Mouse (Mus musculus): ENCODE measurements at regions not wholly inside any gene's neighbourhood (a gene's known extent, or its start where the extent isn't known, plus 50 kb on each side); places are given as distances from the start of the nearest gene placed in this dataset.

DNA sequence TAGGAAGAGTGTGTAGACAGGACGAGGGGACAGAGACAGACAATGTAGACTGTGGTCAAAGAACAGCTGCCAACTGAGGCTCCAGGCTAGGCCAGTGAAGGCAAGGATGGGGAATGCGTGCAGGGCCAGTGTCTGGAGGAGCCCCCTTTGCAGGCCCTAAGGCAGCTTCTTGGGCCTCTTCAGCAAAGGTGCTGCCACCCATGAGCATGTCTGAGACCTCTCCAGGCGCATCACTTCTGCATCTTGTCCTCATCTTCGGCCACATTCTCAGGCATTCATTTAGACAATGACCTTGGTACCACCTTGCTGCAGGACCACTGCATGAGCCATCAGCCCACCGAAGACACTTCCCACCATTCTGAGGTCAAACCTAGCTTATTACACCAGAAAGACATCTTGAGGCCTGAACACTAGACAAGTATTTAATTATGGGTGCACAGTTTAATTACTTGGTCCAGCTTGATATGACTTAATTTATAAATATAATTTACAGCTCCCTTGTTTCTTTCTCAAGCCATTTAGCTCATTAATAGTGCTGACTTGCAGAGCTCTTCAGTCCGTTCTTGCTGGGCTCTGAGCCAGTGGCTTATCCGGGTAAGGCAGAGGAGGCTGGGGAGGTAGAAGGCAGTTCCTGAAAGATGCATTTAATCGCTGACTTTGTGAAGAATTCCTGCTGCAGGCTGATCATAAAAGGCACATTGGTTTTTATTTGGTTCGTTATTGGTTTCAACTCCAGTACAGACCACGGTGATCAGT, 72.1 kb upstream of the Sesn3 start:
- Histone ChIP-seq H3K4me3 (ENCODE audit: low read depth, low read length) (no peak overlapping the region), H3K36me3 (ENCODE audit: control insufficient read depth, insufficient read depth, low read length) (no peaks in the 10 kb centered on the region), H3K27me3 (ENCODE audit: control insufficient read depth, insufficient read depth, low read length) (no peaks in the 10 kb centered on the region), H3K4me1 (ENCODE audit: control insufficient read depth, insufficient read depth, low read length) (peaks cover 35% of the 10 kb centered on the region), H3K4me2 (replicated peaks; ENCODE audit: low read depth, low read length) (no peak overlapping the region), H3K27ac (ENCODE audit: low read length) (peak overlapping the region; percentile 71; the same call in 1 of the 2 replicates), H3K9me3 (ENCODE audit: control insufficient read depth, low read depth, low read length) (no peaks in the 10 kb centered on the region), H3K9ac (replicated peaks; ENCODE audit: low read depth, low read length) (no peak overlapping the region)
- 63% methylated on average over 10 of the region's 10 CpGs for WGBS
- no peak for ATAC-seq (ENCODE audit: insufficient number of reproducible peaks, insufficient read depth, low FRiP score, low read depth)

DNA sequence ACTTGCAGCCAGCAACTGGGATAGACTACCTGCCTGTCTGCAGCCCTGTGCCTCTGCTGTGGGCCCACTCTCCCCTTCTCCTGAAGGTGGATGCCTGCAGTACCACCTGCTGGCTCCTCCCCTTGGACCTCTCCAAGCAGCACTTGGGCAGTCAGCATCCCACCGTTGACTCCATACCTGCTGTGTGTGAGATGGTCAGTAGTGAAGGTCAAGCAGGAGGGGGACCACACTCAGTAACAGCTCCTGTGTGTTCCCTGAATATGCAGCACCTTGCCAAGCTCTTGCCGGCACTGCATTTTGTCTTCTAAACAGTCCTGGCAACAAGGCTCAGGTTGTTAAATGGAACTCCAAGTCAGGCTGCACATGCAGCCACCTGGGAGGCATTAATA, 71.6 kb upstream of the Sesn3 start:
- Histone ChIP-seq H3K4me3 (ENCODE audit: low read depth, low read length) (no peak overlapping the region), H3K9ac (replicated peaks; ENCODE audit: low read depth, low read length) (no peak overlapping the region), H3K27ac (ENCODE audit: low read length) (peak overlapping the region; percentile 71; the same call in 1 of the 2 replicates), H3K4me2 (replicated peaks; ENCODE audit: low read depth, low read length) (no peak overlapping the region), H3K27me3 (ENCODE audit: control insufficient read depth, insufficient read depth, low read length) (no peaks in the 10 kb centered on the region), H3K9me3 (ENCODE audit: control insufficient read depth, low read depth, low read length) (no peaks in the 10 kb centered on the region), H3K4me1 (ENCODE audit: control insufficient read depth, insufficient read depth, low read length) (peaks cover 36% of the 10 kb centered on the region), H3K36me3 (ENCODE audit: control insufficient read depth, insufficient read depth, low read length) (no peaks in the 10 kb centered on the region)
- ATAC-seq (ENCODE audit: insufficient number of reproducible peaks, insufficient read depth, low FRiP score, low read depth), result no peak
- 47% methylated on average over 2 of the region's 2 CpGs for WGBS

DNA sequence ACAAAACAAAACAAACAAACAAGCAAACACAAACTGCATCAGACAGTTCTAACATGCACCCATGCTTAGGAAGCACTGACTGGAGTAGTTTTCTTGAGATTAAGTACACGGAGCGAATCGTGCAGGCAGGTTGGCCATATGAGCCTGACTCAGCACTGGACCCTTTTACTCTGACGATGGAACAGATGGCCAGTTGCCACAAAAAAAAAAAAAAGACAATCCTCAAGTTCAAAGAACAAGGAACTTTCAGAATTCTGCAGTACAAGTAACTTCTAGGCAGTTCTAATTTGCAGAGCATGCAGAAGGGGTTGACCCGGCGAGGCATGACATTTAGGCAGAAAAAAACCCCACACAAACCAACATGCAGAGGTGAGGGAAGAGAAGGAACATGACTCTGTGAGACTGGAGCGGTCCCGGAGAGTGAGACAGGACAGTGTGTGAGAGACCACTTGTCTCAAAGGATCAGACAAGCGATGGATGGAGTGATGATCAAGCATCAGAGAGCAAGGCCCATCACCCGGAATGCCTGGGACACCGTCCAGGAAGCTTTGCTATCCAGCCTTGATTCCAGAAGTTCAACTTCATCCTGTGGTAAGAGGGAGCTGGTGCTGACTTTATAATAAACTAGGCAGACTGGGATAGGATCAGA, 71.0 kb upstream of the Sesn3 start:
- ATAC-seq (ENCODE audit: insufficient number of reproducible peaks, insufficient read depth, low FRiP score, low read depth), result no peak; the same call in 1 of the 2 replicates
- Histone ChIP-seq H3K9ac (replicated peaks; ENCODE audit: low read depth, low read length) (no peak overlapping the region), H3K27ac (ENCODE audit: low read length) (peak overlapping the region; percentile 71; the same call in 1 of the 2 replicates), H3K9me3 (ENCODE audit: control insufficient read depth, low read depth, low read length) (no peaks in the 10 kb centered on the region), H3K4me3 (ENCODE audit: low read depth, low read length) (no peak overlapping the region), H3K27me3 (ENCODE audit: control insufficient read depth, insufficient read depth, low read length) (no peaks in the 10 kb centered on the region), H3K36me3 (ENCODE audit: control insufficient read depth, insufficient read depth, low read length) (no peaks in the 10 kb centered on the region), H3K4me1 (ENCODE audit: control insufficient read depth, insufficient read depth, low read length) (peaks cover 36% of the 10 kb centered on the region), H3K4me2 (replicated peaks; ENCODE audit: low read depth, low read length) (no peak overlapping the region)
- WGBS, result 62% methylated on average over 11 of the region's 11 CpGs

DNA sequence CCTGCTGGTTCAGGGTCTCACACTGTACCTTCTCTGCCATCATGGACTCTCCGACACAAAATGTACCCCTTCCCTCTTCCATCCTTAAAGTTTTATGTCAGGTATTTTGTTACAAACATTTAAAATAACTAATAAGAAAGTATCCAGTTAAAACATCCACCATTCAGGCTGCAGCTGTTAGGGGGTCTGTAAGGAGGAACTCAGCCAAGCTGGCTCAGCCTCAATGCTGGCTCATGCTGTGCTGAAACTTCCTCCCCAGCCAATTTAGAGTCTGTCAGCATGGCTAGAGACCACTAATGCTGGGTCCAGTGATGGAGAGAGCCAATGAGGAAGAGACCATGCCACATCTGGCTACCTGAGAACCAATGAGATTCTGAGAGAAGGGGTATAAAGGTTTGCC, 70.0 kb upstream of the Sesn3 start:
- Histone ChIP-seq H3K27ac (ENCODE audit: low read length) (no peak overlapping the region; the same call in 1 of the 2 replicates), H3K9me3 (ENCODE audit: control insufficient read depth, low read depth, low read length) (no peaks in the 10 kb centered on the region), H3K36me3 (ENCODE audit: control insufficient read depth, insufficient read depth, low read length) (no peaks in the 10 kb centered on the region), H3K9ac (replicated peaks; ENCODE audit: low read depth, low read length) (no peak overlapping the region), H3K4me2 (replicated peaks; ENCODE audit: low read depth, low read length) (no peak overlapping the region), H3K4me3 (ENCODE audit: low read depth, low read length) (no peak overlapping the region), H3K27me3 (ENCODE audit: control insufficient read depth, insufficient read depth, low read length) (no peaks in the 10 kb centered on the region), H3K4me1 (ENCODE audit: control insufficient read depth, insufficient read depth, low read length) (peaks cover 30% of the 10 kb centered on the region)
- no peak for ATAC-seq (ENCODE audit: insufficient number of reproducible peaks, insufficient read depth, low FRiP score, low read depth)
- 63% methylated on average over 1 of the region's 1 CpGs for WGBS

DNA sequence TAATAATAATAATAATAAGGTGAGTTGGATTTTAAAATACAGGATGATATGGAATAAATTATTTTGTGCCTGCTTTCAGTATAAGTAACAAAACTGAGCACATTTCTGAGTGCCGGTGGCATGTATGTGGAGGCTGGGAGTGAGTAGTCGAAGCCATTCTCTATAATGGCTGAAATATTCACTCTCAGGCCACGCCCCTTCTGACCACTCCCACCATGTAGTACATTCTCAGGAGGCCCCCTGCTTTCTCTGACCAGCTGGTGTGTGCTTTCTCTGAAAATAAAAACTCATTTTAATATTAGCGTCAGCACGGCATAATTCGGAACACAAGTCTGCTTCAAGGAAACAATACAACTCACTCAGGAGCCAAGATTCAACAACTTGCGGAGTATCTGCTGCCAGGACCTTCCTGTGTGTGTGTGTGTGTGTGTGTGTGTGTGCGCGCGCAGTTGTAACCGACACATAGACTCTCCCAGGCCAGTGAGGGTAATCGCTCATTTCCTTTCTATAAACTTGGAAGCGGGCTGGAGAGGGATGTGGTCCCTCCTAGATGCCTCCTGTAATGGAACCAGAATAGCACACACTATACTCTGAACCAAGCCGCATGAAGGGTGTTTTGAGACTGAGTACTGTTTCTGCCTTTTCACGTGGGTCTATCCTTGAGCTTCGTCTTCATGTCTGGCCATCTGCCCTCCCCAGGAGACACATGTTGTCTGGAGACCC, 67.9 kb upstream of the Sesn3 start:
- no peak overlapping the region for H3K9ac ChIP-seq (replicated peaks; ENCODE audit: low read depth, low read length)
- 74% methylated on average over 16 of the region's 16 CpGs for WGBS
- H3K9me3 ChIP-seq (ENCODE audit: control insufficient read depth, low read depth, low read length), result no peaks in the 10 kb centered on the region
- H3K27me3 ChIP-seq (ENCODE audit: control insufficient read depth, insufficient read depth, low read length), result no peaks in the 10 kb centered on the region
- H3K27ac ChIP-seq (ENCODE audit: low read length), result peak overlapping the region; percentile 55
- H3K36me3 ChIP-seq (ENCODE audit: control insufficient read depth, insufficient read depth, low read length), result no peaks in the 10 kb centered on the region
- no peak overlapping the region for H3K4me3 ChIP-seq (ENCODE audit: low read depth, low read length)
- ATAC-seq (ENCODE audit: insufficient number of reproducible peaks, insufficient read depth, low FRiP score, low read depth), result peak; percentile 54; the same call in 1 of the 2 replicates
- H3K4me2 ChIP-seq (replicated peaks; ENCODE audit: low read depth, low read length), result no peak overlapping the region
- H3K4me1 ChIP-seq (ENCODE audit: control insufficient read depth, insufficient read depth, low read length), result peaks cover 20% of the 10 kb centered on the region

DNA sequence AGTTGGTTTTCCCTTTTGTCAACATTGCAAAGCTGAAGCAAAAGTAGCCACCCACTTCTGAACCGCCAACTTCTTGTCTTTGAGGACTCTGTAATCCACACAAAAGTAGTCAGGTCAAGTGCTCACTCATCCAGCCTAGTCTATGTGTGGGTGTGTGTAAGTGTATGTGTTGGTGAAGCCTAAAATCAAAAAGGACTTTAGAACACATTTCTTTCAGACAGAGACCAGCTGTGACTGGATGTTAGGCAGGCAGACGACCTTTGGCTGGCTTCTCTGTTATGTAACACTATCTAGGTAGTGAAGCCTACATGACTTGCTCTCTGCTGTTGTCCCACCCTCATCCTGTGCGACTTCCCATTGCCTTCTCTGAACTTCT, 67.3 kb upstream of the Sesn3 start:
- peaks cover 20% of the 10 kb centered on the region for H3K4me1 ChIP-seq (ENCODE audit: control insufficient read depth, insufficient read depth, low read length)
- 54% methylated on average over 3 of the region's 3 CpGs for WGBS
- H3K4me2 ChIP-seq (replicated peaks; ENCODE audit: low read depth, low read length), result no peak overlapping the region
- no peak overlapping the region for H3K9ac ChIP-seq (replicated peaks; ENCODE audit: low read depth, low read length)
- no peaks in the 10 kb centered on the region for H3K36me3 ChIP-seq (ENCODE audit: control insufficient read depth, insufficient read depth, low read length)
- H3K27ac ChIP-seq (ENCODE audit: low read length), result peak overlapping the region; percentile 55
- H3K27me3 ChIP-seq (ENCODE audit: control insufficient read depth, insufficient read depth, low read length), result no peaks in the 10 kb centered on the region
- H3K4me3 ChIP-seq (ENCODE audit: low read depth, low read length), result no peak overlapping the region
- peak; percentile 51; the same call in 1 of the 2 replicates for ATAC-seq (ENCODE audit: insufficient number of reproducible peaks, insufficient read depth, low FRiP score, low read depth)
- no peaks in the 10 kb centered on the region for H3K9me3 ChIP-seq (ENCODE audit: control insufficient read depth, low read depth, low read length)

DNA sequence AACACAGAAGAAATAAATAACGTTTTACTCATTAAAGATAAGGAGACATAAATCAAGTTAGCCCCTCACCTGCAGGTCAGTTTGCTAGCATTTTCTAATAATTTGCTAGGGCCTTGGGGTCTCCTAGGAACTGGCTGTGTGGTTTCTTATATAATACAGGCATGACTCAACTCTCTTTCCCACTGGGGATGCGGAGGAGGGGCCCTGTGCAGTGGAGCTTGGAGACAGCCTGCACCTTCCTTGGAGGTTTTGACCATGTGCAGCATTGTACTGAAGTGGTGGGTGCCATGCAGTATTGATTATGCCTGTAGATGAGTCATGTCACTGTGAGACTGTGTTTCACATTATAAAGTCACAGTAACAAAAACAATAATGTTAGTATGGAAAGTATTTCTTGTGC, 61.6 kb upstream of the Sesn3 start:
- peaks cover 5% of the 10 kb centered on the region; the same call in 1 of the 2 replicates for H3K4me1 ChIP-seq (ENCODE audit: control insufficient read depth, insufficient read depth, low read length)
- no peak overlapping the region for H3K9ac ChIP-seq (replicated peaks; ENCODE audit: low read depth, low read length)
- H3K4me3 ChIP-seq (ENCODE audit: low read depth, low read length), result no peak overlapping the region
- no peak overlapping the region for H3K27ac ChIP-seq (ENCODE audit: low read length)
- no peak overlapping the region for H3K4me2 ChIP-seq (replicated peaks; ENCODE audit: low read depth, low read length)
- no peaks in the 10 kb centered on the region for H3K27me3 ChIP-seq (ENCODE audit: control insufficient read depth, insufficient read depth, low read length)
- no peak for ATAC-seq (ENCODE audit: insufficient number of reproducible peaks, insufficient read depth, low FRiP score, low read depth)
- no peaks in the 10 kb centered on the region for H3K9me3 ChIP-seq (ENCODE audit: control insufficient read depth, low read depth, low read length)
- H3K36me3 ChIP-seq (ENCODE audit: control insufficient read depth, insufficient read depth, low read length), result no peaks in the 10 kb centered on the region
- 53% methylated on average over 2 of the region's 2 CpGs for WGBS

DNA sequence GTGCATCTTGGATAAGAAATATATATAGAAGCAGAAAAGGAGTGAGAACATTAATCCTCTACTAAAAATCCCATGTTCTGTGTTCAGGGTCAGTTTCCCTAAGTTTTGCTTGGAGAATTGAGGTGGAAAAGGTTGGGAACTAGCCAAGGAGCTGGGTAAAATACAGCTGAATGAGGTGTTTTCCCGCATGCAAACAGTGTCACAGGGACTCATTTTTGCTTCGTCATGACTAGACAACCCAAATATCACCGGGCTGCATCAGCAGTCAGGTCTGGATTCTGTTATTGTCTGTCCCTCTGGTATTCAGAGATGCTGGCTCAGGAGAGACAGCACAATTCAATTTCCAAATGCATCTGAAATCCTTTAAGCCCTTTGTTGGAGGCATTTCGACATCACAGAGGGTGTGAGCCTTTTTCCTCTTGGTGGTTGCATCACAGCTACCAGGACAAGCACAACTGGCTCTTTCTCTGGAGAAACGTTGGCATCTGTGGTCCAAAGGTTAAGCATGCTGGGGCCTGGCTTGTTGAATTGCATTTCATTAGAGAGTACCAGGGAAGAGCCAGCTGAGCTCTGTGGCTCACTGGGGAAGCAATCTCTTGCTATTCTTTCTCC, 59.6 kb upstream of the Sesn3 start:
- ATAC-seq (ENCODE audit: insufficient number of reproducible peaks, insufficient read depth, low FRiP score, low read depth), result no peak
- Histone ChIP-seq H3K9me3 (ENCODE audit: control insufficient read depth, low read depth, low read length) (no peaks in the 10 kb centered on the region), H3K27me3 (ENCODE audit: control insufficient read depth, insufficient read depth, low read length) (no peaks in the 10 kb centered on the region), H3K9ac (replicated peaks; ENCODE audit: low read depth, low read length) (no peak overlapping the region), H3K4me2 (replicated peaks; ENCODE audit: low read depth, low read length) (no peak overlapping the region), H3K4me1 (ENCODE audit: control insufficient read depth, insufficient read depth, low read length) (peaks cover 5% of the 10 kb centered on the region; the same call in 1 of the 2 replicates), H3K36me3 (ENCODE audit: control insufficient read depth, insufficient read depth, low read length) (no peaks in the 10 kb centered on the region), H3K27ac (ENCODE audit: low read length) (no peak overlapping the region), H3K4me3 (ENCODE audit: low read depth, low read length) (no peak overlapping the region)
- 44% methylated on average over 5 of the region's 5 CpGs for WGBS
